Mouse (Mus musculus) cerebellum, postnatal 36 days (tissue): ENCODE results near the gene Cmtm5.
"Not testable (repeated sequence)": the region's sequence is repeated elsewhere in the genome, so short reads cannot be mapped to it uniquely, and the experiment has no call there.

Experiments used
- DNase-seq, 2 experiments: peaks; one replicate each; pipeline ENCODE4 v3.0.0; 2021 to 2022; ENCODE audit warnings: mixed read lengths in 2 of 2

The Cmtm5 gene

DNA sequence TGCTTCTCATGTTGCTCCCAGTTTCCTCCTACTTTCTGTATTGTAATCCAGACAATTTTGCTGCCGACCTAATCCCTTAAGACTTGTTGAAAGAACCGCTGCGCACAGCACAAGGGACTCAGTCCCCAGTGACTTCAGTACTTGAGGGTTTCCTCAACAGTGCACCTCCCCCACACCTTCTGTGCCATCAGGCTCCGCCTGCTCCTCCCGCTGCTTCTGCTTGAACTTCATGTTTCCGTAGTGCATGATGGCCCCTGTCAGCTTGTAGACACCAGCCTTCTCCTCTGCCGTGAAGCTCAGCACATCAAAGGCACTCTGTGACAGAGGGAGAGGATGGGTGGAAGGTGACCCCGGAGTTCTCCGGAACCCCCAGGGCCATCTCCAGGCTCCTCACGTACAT lies 24.7 kb downstream of the Cmtm5 start:
- no peak for DNase-seq

DNA sequence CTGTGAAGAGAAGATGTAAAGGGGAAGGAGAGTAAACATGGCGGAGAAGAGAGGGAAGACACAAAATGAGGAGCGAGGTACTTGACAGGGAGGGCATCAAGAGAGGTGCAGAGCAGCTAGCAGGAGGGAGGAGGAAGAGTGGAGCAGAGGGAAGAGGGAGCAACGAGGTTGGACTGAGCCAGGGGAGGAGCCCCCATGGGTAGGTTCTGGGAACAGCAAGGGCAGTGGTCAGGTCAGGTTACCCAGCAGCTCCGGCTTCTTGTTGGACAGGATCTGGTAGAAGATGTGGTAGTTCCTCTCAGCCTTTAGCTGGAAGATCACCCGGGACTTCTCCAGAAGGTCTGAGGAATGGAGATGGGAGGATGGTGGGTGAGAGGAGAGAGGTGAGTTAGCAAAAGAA lies 25.4 kb downstream of the Cmtm5 start:
- DNase-seq: no peak

GRCm38 (mm10) chr14:54962714-54963113 lies 26.7 kb downstream of the Cmtm5 start:
- DNase-seq: no peak

GRCm38 (mm10) chr14:54963727-54964126 lies 27.7 kb downstream of the Cmtm5 start:
- no peak for DNase-seq

DNA sequence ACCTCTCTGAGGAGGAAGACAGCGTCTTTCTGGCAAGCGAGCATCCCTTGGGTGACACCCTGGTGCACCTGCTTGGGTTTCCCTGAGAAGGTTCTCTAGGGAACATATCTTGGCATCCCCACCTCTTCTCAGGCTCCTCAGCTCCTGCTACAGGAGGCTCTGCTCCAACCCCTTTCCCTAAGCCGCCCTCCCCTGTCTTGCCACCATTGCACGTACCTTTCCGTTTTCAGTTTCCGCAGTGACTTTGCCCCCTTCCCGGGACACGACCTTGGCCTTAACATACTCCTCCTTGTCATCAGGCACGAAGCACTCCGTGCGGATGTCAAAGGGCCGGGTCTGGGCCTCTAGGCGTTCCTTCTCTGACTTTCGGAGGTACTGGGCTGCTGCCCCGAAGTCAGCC lies 29.0 kb downstream of the Cmtm5 start:
- no peak for DNase-seq

GRCm38 (mm10) chr14:54965631-54966030 lies 29.6 kb downstream of the Cmtm5 start:
- no peak for DNase-seq

GRCm38 (mm10) chr14:54966320-54966977 lies 30.4 kb downstream of the Cmtm5 start, which contains the start of gene Myh6:
Myh6 (minus strand) TSS chr14:54966927.
- DNase-seq: no peak

- no peak for DNase-seq
These were observed 31.8 kb downstream of the Cmtm5 start for GRCm38 (mm10) chr14:54967874-54968273.

DNA sequence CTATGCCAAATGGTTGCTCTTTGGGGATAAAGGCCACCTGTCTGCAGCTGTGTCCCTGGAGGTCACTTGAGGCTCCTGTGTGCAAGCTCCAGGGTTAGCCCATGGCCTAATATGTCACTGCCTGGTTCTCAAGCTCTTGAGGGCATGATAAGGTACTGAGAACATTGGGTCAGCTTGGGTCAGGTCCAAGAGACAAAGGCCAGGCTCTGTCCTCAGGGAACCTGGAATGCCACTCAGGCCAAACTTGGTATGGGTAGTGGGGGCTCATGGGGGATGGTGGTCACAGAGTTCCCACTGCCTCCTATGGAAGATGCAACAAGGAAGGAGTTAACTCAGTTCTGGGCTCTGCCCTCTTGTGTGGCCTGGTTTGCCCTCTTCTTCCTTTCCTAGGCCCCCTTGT lies 32.3 kb downstream of the Cmtm5 start:
- DNase-seq: no peak

DNA sequence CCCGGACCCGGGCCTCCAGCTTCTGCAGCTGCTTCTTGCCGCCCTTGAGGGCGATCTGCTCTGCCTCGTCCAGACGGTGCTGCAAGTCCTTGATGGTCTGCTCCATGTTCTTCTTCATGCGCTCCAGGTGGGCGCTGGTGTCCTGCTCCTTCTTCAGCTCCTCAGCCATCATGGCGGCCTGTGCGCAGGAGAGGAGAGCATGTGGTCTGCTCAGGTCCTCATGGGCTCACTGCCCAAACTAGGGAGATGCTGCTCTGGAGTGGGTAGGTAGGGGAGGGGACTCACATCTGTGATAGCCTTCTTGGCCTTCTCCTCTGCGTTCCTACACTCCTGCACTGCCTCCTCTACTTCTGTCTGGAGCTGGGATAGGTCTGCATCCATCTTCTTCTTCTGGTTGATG lies 36.7 kb downstream of the Cmtm5 start:
- DNase-seq: not testable (repeated sequence)

- DNase-seq: no peak
These were observed 38.2 kb downstream of the Cmtm5 start for GRCm38 (mm10) chr14:54974068-54974791.

GRCm38 (mm10) chr14:54976633-54977032 lies 40.6 kb downstream of the Cmtm5 start, which contains the start of gene Gm17428:
Gm17428 (plus strand) TSS chr14:54976933.
- DNase-seq: no peak

GRCm38 (mm10) chr14:54978664-54979063 lies 42.6 kb downstream of the Cmtm5 start:
- DNase-seq: no peak

DNA sequence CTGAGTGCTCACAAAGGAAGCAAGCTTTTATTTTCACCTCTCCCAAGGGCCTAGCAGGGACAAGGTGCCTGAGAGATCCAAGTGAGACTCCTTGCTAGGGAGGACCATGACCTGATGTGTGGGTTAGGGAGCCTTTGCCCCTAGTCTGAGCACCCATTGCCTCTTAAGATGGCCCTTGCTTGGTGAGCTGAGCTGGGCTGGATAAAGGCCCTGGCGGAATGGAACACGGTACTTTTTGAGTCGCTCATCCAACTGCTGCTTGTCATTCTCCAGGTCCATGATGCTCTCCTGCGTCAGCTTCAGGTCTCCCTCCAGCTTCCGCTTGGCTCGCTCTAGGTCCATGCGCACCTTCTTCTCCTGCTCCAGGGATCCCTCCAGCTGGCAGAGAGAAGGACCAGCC lies 45.9 kb downstream of the Cmtm5 start:
- DNase-seq: no peak

GRCm38 (mm10) chr14:54988350-54988874 lies 52.4 kb downstream of the Cmtm5 start:
- DNase-seq: not testable (repeated sequence)
